Mouse (Mus musculus) frontal cortex, adult 2 months (tissue): ENCODE results near the gene Lmntd1. TPM values are rescaled to one million over a fixed set of nuclear protein-coding genes. Genes with fewer than 3 reads are reported as not detected.

Source experiments
- DNase-seq, 2 experiments: peaks; one replicate each; pipeline ENCODE4 v3.0.0; 2022; ENCODE audit warnings: low spot score in 1 of 2; ENCODE audit errors: extremely low spot score in 1 of 2
- polyA plus RNA-seq: library from polyadenylated mRNA; depleted of rRNA; stranded (reverse); fragments of >200 nt; gene quantifications from 2 replicates; pipeline ENCODE4 v1.2.3, GENCODE M21; 2012

The Lmntd1 gene
- polyA plus RNA-seq, 1 experiment = 2.1 TPM

DNA sequence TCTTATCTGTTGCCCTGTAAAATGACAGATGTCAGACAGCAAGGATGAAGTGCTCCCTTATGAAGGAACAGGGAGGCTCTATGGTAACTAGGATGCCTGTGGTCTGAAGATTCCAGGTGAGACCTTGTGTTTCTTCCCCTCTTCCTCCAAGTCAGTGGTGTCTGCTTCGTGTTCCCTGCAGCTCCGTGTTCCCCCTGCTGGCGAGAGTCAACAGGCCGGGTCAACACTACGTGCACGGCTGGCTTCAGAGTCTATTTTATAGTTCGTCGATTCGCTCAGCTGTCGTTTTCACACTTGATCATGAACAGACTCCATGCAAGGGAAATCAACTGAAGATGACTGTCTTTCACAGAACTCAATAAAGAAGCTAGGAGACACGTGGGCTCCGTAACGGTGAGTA is 171.3 kb downstream of the Lmntd1 start:
- no peak for DNase-seq

GRCm38 (mm10) chr6:145441416-145442110 is 172.6 kb downstream of the Lmntd1 start:
- peak in 1 of 2 experiments; percentile 58 for DNase-seq

GRCm38 (mm10) chr6:145438851-145439250 is 175.3 kb downstream of the Lmntd1 start:
- no peak for DNase-seq

DNA sequence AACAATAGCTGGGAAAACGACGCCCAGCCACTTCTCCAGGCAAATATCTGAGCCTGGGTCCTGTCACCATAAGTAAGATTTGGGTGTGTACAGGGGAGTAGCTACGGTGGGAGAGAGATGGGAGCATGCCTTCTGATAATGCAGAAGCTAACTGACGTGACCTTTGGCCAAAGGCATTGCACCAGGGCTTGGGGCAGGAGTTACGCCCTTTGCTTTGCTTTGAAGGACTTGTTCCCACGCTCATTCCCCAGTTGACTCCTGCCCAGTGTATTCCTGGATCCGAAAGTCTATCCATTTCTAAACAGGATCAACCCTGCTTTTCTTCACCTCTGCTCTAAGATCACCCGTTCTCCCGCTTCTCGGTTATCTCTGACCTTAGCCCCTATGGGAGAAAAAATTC is 178.4 kb downstream of the Lmntd1 start:
- DNase-seq = no peak

GRCm38 (mm10) chr6:145435156-145435555 is 179.0 kb downstream of the Lmntd1 start:
- no peak for DNase-seq

GRCm38 (mm10) chr6:145433897-145434296 is 180.2 kb downstream of the Lmntd1 start:
- no peak for DNase-seq

GRCm38 (mm10) chr6:145432711-145433708 is 181.1 kb downstream of the Lmntd1 start:
- no peak for DNase-seq

DNA sequence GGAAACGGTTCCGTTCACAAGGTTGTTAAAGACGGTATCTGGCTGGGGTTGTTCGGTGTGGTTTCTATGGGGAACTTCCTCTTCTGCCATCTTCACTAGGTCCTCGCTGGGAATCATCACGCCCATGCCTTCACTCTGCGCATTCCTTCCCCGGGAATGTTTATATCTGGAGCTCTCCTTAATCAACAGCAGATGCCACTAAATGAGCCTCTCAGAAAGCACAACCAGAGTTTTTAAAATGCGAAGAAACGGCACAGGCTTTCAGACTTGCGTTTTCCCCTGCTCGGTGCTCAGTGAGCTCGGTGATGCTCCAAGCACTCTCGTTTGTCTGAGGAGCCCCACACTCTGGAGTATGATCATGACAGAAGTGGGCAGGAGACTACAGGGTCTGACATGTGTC is 182.4 kb downstream of the Lmntd1 start:
- no peak for DNase-seq

DNA sequence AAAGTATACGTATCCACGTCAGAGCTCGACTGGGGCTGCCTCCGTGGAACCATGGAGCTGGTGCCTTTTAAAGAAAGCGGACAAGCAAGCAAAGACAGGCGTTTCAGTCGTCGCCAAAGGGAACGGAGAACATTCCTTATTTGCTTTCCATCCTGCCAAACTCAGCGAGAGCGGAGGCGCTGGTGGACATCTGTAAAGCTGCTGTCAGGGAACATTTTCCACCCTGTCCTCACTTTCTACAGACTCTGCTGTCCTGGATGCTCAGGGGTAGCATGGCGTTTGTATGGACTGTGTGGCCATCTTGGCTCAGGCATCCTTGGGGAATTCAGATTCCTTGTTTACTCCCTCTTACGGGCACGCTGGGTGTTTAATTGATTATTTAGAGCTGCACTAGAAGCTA is 186.7 kb downstream of the Lmntd1 start:
- no peak for DNase-seq

DNA sequence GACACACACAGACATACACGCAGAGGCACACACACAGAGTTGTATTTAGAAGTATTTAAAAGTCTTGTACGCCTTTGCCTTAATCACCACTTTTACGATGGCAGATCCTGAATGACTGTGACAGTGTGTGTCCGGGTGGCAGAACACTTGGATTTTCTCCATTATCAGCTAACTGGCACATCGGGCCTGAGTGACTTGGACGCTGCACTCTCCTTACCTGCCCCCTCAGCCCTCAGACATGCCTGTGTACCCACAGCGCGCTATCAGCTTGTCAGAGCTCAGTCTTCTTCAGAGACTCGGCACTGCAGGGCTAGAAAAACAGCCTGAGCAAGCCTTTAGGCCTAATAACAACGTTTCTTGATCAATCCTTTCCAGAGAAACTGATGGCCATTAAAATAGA is 187.6 kb downstream of the Lmntd1 start:
- no peak for DNase-seq

DNA sequence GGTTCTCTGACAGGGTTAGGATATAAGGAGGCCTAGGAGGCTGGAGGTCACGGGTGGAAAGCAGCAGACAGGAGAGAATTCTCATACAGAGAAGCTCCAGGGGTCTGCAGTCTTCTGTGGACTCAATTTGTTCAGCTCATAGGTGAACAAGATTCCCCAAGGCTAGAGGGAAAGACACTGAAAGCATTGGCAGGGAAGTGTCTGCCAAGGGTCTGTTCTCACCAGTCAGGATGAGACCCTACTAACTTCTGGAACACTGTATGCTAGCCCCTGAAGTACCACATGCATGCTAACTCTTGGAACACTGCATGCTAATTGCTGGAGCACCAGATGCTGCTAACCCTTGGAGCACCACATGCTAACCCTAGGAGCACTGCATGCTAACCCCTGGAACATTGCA is 190.0 kb downstream of the Lmntd1 start:
- DNase-seq = no peak

- DNase-seq = peak; percentile 13 to 37
These were observed 190.6 kb downstream of the Lmntd1 start for GRCm38 (mm10) chr6:145423484-145423883.

- no peak for DNase-seq
These were observed 192.5 kb downstream of the Lmntd1 start for GRCm38 (mm10) chr6:145421666-145422065.

GRCm38 (mm10) chr6:145420407-145420806 is 193.7 kb downstream of the Lmntd1 start:
- DNase-seq = no peak

GRCm38 (mm10) chr6:145418856-145419255 is 195.3 kb downstream of the Lmntd1 start:
- no peak for DNase-seq

GRCm38 (mm10) chr6:145417720-145418440 is 196.2 kb downstream of the Lmntd1 start:
- no peak for DNase-seq

- peak in 1 of 2 experiments; percentile 51 for DNase-seq
These were observed 197.0 kb downstream of the Lmntd1 start for GRCm38 (mm10) chr6:145417014-145417719.

DNA sequence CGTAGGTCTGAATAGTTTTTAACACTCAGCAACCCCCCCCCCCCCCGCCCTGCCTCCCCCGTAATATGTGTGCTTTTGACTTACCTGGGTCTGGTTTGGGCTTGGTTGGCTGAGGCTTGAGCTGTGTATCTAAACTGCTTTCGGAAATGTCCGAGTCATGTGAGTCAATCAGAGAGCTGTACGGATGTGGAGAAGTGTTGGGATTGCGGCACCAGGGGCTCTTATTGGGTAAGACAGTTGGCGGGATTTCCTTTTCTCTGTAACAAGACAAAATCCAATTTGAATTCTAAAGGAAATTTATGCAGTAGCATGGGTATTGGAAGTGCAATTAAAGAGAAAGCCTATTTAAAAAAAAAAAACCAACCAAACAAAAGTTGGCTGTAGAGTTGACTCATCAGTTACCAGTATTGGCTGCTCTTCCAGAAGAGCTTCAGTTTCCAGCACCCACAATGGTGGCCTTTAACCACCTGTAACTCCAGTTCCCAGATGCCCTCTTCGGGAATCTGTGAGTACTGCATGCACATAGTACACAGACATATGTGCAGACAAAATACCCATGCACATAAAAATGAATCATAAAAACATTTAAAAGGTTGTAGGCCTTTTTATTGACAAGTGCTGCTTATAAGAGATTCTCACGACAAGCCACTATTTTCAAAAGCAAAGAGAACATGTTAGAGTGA is 209.6 kb downstream of the Lmntd1 start:
- no peak for DNase-seq

- DNase-seq = no peak
These were observed 213.0 kb downstream of the Lmntd1 start for GRCm38 (mm10) chr6:145401140-145401539.

DNA sequence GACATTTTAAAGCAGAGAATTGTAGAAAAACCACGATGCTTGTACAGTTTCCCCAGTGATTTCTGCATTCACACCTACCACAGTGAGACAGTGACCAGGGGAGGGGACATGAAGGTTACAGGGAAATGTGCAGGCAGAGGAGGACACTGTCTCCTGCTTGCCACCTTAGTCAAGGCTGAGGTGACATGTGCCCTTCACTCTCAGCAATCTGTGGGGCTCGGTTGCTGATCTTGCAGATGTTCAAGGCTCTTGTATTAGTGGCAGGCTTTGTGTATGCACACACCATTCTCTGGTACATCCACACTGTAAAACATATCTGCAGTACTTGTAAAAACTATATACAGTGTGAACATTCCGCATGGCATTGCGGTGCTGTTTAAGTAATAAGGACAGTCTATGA is 216.2 kb downstream of the Lmntd1 start:
- DNase-seq = no peak
